Mouse (Mus musculus): ENCODE measurements around the gene Ezr. TPM values are rescaled to one million over a fixed set of nuclear protein-coding genes. Genes with fewer than 3 reads are reported as not detected.
A peak's percentile ranks its signal among the peaks of the same experiment; 100 is the strongest.
"Not testable (repeated sequence)": the region's sequence is repeated elsewhere in the genome, so short reads cannot be mapped to it uniquely, and the experiment has no call there.

Gene Ezr
- polyA plus RNA-seq, 1 experiment from 2014 or later = 289 TPM

DNA sequence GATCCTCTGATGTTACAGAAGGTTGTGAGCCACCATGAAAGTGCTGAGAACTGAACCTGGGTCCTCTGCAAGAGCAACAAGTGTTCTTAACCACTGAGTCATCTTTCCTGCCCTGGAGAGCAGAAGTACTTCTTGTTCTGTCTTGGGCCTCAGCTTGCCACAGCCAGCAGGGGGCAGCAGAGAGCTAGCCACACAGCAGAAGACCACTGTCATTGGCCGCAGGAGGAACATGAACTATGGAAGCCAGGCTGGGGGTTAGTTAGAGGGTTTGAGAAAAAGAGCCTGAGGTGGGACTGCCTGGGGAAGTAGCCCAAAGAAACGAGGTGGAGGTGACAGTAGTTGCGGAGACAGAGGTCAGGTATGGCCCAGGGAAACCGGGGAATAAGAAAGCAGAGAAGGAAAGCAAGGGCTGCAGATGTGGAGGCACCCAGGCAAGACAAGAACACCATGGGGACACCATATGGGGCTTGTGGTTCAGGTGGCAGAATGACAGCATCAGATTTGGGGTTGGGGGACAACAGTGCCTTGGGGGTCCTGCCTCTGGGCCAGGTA lies 85.3 kb downstream of the Ezr start:
- not testable (repeated sequence) for H3K9me3 ChIP-seq (ENCODE audit: control insufficient read depth, low read length); H3K4me3 ChIP-seq (ENCODE audit: low read depth, low read length); H3K27ac ChIP-seq (replicated peaks); H3K9ac ChIP-seq (ENCODE audit: low read length); H3K27me3 ChIP-seq (ENCODE audit: control insufficient read depth, insufficient read depth, low read length); H3K4me2 ChIP-seq (replicated peaks; ENCODE audit: low read depth); H3K36me3 ChIP-seq (ENCODE audit: control insufficient read depth, insufficient read depth, low read length); H3K4me1 ChIP-seq (replicated peaks; ENCODE audit: control insufficient read depth, insufficient read depth)
- WGBS = 57% methylated on average over 2 of the region's 4 CpGs
- DNase-seq (ENCODE audit: low spot score) = peak; percentile 22
- peak; percentile 82 for ATAC-seq (ENCODE audit: low FRiP score, low TSS enrichment)
- TF ChIP-seq CTCF (IDR thresholded peaks at IDR 0.05; ENCODE audit: low read depth) = peak; percentile 68

DNA sequence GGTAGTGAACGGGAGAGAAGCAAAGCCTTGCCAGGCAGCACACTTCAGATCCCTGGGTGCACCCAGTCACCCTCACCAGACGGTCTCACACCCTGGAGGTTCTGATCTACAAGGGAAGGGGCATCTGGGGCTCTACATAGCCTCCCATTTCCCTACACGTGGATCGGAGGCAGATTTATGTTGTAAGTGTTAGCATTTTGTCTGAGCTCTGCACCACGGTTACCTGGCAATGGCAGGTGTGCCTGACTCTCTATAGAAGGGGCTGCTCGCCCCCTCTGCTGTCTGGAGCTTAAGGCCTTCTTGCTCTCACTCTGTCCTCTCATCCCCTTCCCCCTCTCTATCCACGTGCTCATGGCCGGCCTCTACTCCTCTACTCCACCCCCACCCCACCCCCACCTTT lies 86.1 kb downstream of the Ezr start:
- H3K9ac ChIP-seq (ENCODE audit: low read length); H3K4me2 ChIP-seq (replicated peaks; ENCODE audit: low read depth); H3K4me3 ChIP-seq (ENCODE audit: low read depth, low read length); H3K9me3 ChIP-seq (ENCODE audit: control insufficient read depth, low read length); H3K4me1 ChIP-seq (replicated peaks; ENCODE audit: control insufficient read depth, insufficient read depth); H3K27ac ChIP-seq (replicated peaks); H3K36me3 ChIP-seq (ENCODE audit: control insufficient read depth, insufficient read depth, low read length); ATAC-seq (ENCODE audit: low FRiP score, low TSS enrichment); H3K27me3 ChIP-seq (ENCODE audit: control insufficient read depth, insufficient read depth, low read length): not testable (repeated sequence)
- peak; percentile 12 for DNase-seq (ENCODE audit: low spot score)
- WGBS = 58% methylated on average over 7 of the region's 8 CpGs

DNA sequence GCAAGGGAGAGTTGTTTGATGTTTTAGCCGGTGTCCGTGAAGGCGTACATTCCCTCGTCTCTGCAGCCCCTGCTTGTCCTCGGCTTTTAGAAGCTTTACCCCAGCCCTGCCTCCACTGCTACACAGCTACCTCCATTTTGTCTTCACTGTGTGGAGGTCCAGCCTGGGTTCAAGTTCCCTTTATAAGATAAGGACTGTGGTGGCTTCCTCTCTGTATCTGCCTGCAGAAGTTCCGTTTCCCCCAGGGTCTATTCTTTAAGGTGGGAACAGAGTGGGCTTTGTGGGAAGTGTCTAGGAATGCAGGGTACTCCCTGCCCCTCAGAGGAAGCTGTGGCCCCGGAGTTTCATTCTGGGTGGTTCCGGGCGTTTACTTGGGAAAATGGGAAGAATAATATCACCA lies 86.9 kb downstream of the Ezr start:
- not testable (repeated sequence) for H3K27ac ChIP-seq (replicated peaks); ATAC-seq (ENCODE audit: low FRiP score, low TSS enrichment); H3K9me3 ChIP-seq (ENCODE audit: control insufficient read depth, low read length); H3K9ac ChIP-seq (ENCODE audit: low read length); H3K27me3 ChIP-seq (ENCODE audit: control insufficient read depth, insufficient read depth, low read length); H3K4me1 ChIP-seq (replicated peaks; ENCODE audit: control insufficient read depth, insufficient read depth); H3K4me3 ChIP-seq (ENCODE audit: low read depth, low read length); H3K4me2 ChIP-seq (replicated peaks; ENCODE audit: low read depth); H3K36me3 ChIP-seq (ENCODE audit: control insufficient read depth, insufficient read depth, low read length); DNase-seq (ENCODE audit: low spot score)
- WGBS = 79% methylated on average over 9 of the region's 9 CpGs

DNA sequence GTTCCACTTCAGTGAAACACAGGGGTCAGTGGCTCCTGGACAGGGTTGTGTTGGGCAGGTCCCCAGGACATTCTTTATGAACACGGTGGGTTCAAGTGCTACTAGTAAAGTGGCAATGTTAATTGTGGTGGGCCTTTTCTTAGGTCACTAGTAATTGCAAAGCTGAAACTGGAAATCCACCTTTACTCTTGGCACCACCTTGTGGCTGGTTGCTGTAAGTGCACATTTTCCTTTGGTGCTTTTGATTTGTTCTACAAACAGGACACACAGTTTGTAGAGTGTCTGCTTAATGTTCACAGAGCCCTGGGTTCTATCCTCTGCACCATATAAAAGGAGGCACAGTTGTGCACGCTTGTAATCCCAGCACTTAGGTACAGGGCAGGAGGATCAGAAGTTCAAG lies 91.0 kb downstream of the Ezr start:
- not testable (repeated sequence) for H3K4me3 ChIP-seq (ENCODE audit: low read depth, low read length); H3K9ac ChIP-seq (ENCODE audit: low read length); H3K27ac ChIP-seq (replicated peaks); H3K4me2 ChIP-seq (replicated peaks; ENCODE audit: low read depth); H3K36me3 ChIP-seq (ENCODE audit: control insufficient read depth, insufficient read depth, low read length); H3K27me3 ChIP-seq (ENCODE audit: control insufficient read depth, insufficient read depth, low read length); ATAC-seq (ENCODE audit: low FRiP score, low TSS enrichment); H3K4me1 ChIP-seq (replicated peaks; ENCODE audit: control insufficient read depth, insufficient read depth); H3K9me3 ChIP-seq (ENCODE audit: control insufficient read depth, low read length)
- DNase-seq (ENCODE audit: low spot score) = peak; percentile 45
- WGBS = 2% methylated on average over 2 of the region's 2 CpGs
- TF ChIP-seq CTCF (IDR thresholded peaks at IDR 0.05; ENCODE audit: low read depth) = peak; percentile 82

DNA sequence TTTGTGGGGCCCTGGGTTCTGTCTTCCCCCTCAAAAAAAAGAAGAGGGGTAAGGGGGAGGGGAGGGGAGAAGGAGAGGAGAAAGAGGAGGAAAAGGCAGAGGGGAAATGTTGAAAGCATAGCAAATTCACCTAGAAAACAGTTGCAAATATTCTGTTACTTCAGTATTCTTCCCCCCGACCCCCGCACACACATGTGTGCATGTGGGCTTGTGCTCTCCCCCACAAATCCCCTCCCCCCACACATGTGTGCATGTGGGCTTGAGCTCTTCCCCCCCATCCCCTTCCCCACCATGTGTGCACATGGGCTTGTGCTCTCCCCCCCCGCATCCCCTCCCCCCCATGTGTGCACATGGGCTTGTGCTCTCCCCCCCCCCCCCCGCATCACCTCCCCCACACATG lies 93.2 kb downstream of the Ezr start:
- H3K4me3 ChIP-seq (ENCODE audit: low read depth, low read length); ATAC-seq (ENCODE audit: low FRiP score, low TSS enrichment); H3K27me3 ChIP-seq (ENCODE audit: control insufficient read depth, insufficient read depth, low read length); H3K27ac ChIP-seq (replicated peaks); H3K9me3 ChIP-seq (ENCODE audit: control insufficient read depth, low read length); H3K4me1 ChIP-seq (replicated peaks; ENCODE audit: control insufficient read depth, insufficient read depth); H3K4me2 ChIP-seq (replicated peaks; ENCODE audit: low read depth); DNase-seq (ENCODE audit: low spot score); H3K36me3 ChIP-seq (ENCODE audit: control insufficient read depth, insufficient read depth, low read length); H3K9ac ChIP-seq (ENCODE audit: low read length): not testable (repeated sequence)
- 91% methylated on average over 2 of the region's 4 CpGs for WGBS

Other genes with a start within 250 kb of the Ezr start
- gene Dynlt1c, start 181.1 kb downstream of the Ezr start, polyA plus RNA-seq (2015; fragmentation: Nextera tagmentation; extraction: Ambion mirVana) = 12.6 and 15.5 TPM in 2 replicates
- 186 and 187 TPM in 2 replicates for gene Dynlt1f, start 126.9 kb downstream of the Ezr start, polyA plus RNA-seq (2015; fragmentation: Nextera tagmentation; extraction: Ambion mirVana)
- gene Sytl3, start 123.7 kb downstream of the Ezr start, polyA plus RNA-seq (2015; fragmentation: Nextera tagmentation; extraction: Ambion mirVana) = 0.99 and 1.1 TPM in 2 replicates
- gene Rsph3b, start 165.9 kb upstream of the Ezr start, polyA plus RNA-seq (2015; fragmentation: Nextera tagmentation; extraction: Ambion mirVana) = 36.4 and 39.0 TPM in 2 replicates
- gene Tagap1, start 178.4 kb upstream of the Ezr start, polyA plus RNA-seq (2015; fragmentation: Nextera tagmentation; extraction: Ambion mirVana) = 17.5 and 18.7 TPM in 2 replicates
- 240 and 249 TPM in 2 replicates for gene Rnaset2b, start 187.8 kb upstream of the Ezr start, polyA plus RNA-seq (2015; fragmentation: Nextera tagmentation; extraction: Ambion mirVana)
- gene Gm49721, start 196.1 kb upstream of the Ezr start, polyA plus RNA-seq (2015; fragmentation: Nextera tagmentation; extraction: Ambion mirVana) = 0.17 TPM in 1 of 2 replicates, not detected in the other
- gene Gm1604a, start 242.8 kb upstream of the Ezr start, polyA plus RNA-seq (2015; fragmentation: Nextera tagmentation; extraction: Ambion mirVana) = not detected in 2 replicates

All from stomach, postnatal 0 days (tissue).